Mouse (Mus musculus) c-Kit-positive CD71-positive TER-119-negative erythroid progenitor cells, embryonic 14.5 days (primary cell): ENCODE data around the gene Actn2.

Experiments used
- DNase-seq: peaks from one replicate; pipeline ENCODE4 v3.0.0-alpha.2; 2013; ENCODE audit warnings: low read depth

The Actn2 gene

GRCm38 (mm10) chr13:12340183-12340975 is at the start of gene Actn2:
Gene Actn2, minus strand, starts transcription at chr13:12340760.
- DNase-seq, result peak; percentile 11

GRCm38 (mm10) chr13:12386286-12386685 is 45.7 kb upstream of the Actn2 start:
- DNase-seq, result peak; percentile 22

- no peak for DNase-seq
Observed at GRCm38 (mm10) chr13:12384796-12385195, 44.2 kb upstream of the Actn2 start.

GRCm38 (mm10) chr13:12376778-12377177 is 36.2 kb upstream of the Actn2 start:
- no peak for DNase-seq

- DNase-seq, result no peak
Observed at GRCm38 (mm10) chr13:12372755-12373154, 32.2 kb upstream of the Actn2 start.

GRCm38 (mm10) chr13:12369930-12370329 is 29.4 kb upstream of the Actn2 start:
- DNase-seq, result no peak

DNA sequence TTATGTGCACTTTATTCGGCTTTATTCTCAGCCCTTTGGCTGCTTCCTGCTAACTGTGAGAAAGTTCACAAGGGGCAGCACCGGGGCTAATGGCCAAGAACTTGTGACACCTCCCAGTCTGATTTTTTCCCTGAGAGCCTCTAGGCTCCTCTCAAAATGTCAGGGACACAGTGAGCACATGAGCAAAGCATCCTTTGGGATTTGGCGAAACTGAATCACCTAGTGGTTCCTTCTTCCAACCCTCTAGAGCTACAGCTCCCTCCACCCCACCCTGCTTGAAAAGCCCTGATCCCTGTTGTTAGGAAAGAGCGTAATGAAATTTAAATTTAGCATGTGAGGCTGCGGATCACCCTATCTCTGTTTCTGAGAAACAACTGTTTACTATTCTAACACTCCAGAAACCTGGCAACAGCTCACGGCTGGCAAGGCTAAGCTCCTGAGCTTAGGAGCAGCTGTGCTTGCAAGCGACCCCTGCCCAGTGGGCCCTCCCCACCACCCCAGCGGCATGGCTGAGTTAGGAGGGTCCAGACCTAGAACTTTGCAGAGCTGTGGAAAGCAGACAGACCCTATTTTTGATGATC is 28.6 kb upstream of the Actn2 start:
- no peak for DNase-seq

DNA sequence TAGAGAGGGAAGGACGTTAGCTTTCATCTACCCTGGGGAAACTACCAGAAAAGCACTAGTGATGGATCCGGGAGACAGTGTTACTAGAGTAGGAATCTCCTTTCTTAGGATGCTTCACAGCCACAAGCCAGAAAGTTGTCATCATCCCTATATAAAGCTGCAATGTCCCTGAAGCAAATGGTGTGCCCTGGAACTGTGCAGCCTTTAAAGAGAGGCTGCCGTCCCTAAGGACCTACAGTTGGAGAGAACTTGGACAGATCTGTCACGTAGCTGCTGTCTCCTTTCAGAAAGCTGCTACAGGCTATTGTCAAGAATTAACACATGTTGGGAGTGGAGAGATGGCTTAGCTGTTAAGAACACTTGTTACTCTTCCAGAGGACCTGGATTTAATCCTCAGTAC is 20.9 kb upstream of the Actn2 start:
- no peak for DNase-seq

- no peak for DNase-seq
Observed at GRCm38 (mm10) chr13:12357554-12357953, 17.0 kb upstream of the Actn2 start.

DNA sequence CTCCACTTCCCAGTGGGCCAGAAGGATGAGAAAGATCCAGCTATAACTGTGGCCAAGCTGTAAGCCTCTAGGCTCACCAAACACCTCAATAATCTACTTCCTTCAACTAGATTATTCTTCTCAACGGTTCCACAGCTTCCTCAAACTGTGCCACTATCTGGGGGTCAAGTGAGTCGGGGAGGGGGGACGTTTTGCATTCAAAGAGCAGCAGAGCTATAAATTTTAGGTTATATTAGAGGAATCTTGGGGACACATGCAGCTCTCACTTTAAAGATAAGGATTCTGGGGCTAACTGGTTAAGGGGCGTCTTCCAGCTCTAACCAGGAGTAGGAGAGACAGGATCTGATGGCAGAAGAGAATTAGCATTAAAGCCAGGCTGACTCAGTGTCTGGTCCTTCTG is 15.6 kb upstream of the Actn2 start:
- no peak for DNase-seq

GRCm38 (mm10) chr13:12349197-12349824 is 8.8 kb upstream of the Actn2 start:
- no peak for DNase-seq

DNA sequence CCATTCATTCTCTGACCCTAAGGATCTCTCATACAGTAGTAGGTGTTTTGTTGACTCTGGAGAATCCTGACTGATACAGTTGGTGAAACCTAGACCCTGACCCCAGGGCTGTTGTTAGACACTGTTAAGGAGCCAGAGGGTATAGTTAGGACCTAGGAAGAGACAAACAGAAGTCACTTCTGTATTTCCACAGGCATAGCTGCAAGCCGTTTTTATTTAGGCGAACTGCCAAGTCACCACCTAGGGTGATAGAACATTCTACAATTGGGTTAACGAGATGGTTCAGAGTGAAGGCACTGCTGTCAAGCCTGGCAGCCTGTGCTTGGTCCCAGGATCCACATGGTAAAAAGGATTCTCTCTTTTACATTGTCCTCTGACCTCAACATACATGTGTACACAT is 6.3 kb upstream of the Actn2 start:
- DNase-seq, result no peak

DNA sequence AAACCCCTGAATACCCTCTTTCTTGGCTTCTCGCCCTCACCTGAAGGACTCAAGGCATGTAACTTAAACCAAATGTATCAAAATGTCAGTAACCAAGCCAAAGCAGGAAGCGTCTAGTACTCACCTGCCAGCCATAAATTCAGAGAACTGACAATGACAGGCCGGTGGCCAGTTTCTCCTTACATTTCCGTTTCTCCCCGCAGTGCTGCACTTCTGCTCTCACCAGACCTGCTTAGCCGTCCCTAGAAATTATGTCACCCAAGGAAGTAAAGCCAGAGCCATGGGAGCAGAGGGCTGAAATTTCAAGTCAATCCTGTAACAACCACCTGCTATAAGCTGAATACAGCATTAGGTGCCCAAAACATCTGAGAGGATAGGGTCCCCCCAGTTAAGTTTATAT is 887 bp upstream of the Actn2 start:
- no peak for DNase-seq

DNA sequence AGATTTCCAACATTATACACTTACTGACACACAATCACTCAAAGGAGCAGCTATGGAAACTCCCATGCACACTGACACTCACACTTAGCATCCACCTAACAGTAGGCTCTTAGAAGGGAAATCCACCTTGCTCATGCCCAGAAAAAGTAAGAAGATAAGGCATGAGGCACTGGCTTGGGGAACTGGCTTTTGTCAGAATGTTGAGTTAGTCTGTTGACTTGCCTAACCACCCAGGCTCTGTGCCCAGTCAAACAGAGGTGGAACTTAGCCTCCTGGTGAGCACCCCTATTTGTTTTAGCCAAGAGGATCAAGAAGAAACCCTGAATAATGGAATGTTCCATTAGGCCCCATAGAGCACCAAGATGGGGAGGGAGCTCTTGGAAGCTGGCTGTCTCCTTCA is 1.1 kb downstream of the Actn2 start:
- no peak for DNase-seq

- DNase-seq, result no peak
Observed at GRCm38 (mm10) chr13:12337752-12338151, 2.8 kb downstream of the Actn2 start.

- DNase-seq, result no peak
Observed at GRCm38 (mm10) chr13:12334016-12334415, 6.5 kb downstream of the Actn2 start.

DNA sequence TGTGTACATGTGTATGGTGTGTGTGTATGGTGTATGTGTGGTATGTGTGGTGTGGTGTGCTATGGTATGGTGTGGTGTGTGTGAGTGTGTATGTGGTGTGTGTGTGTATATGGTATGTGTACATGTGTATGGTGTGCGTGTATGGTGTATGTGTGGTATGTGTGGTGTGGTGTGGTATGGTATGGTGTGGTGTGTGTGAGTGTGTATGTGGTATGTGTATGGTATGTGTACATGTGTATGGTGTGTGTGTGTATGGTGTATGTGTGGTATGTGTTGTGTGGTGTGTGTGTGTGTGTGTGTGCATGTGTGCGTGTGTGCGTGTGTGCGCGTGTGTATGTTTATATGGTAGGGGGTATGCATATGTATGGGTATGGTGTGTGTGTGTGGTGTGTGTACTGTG is 9.0 kb downstream of the Actn2 start:
- no peak for DNase-seq

DNA sequence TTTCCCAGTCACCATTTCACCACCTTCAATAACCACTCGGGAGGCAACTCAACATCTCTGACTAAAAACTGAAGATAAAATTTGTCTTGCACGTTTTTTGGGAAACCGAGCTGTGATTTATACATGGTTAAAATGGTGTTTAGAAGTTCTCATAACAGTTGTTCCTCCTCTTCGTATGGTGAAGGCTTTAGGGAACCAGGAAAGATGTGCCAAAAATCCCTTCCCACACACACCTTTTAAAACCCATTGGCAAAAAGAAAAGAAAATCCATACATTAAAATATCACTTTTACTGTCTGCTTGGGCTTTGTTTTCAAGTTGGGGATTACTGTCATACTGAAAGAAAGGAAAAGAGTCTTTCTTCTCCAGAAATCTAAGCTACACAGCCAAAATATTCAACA is 12.2 kb downstream of the Actn2 start:
- no peak for DNase-seq

DNA sequence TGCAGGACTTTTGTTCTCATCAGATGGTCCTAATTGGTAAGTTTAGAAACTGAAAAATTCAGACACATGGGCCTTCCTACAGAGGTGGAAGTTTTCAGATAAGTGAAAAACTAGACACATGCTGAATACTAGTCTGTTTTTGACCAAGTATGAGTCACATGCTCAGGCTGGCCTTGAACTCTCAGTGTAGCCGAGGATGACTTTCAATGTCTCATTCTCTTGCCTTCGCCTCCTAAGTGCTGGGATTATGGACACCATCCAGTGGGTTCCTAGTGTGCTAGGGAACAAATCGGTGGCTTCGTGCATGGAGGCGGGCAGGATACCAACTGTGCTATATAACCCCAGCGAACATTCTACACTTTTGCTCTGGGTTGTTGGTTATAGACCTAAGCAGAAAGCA is 13.0 kb downstream of the Actn2 start:
- DNase-seq, result no peak

DNA sequence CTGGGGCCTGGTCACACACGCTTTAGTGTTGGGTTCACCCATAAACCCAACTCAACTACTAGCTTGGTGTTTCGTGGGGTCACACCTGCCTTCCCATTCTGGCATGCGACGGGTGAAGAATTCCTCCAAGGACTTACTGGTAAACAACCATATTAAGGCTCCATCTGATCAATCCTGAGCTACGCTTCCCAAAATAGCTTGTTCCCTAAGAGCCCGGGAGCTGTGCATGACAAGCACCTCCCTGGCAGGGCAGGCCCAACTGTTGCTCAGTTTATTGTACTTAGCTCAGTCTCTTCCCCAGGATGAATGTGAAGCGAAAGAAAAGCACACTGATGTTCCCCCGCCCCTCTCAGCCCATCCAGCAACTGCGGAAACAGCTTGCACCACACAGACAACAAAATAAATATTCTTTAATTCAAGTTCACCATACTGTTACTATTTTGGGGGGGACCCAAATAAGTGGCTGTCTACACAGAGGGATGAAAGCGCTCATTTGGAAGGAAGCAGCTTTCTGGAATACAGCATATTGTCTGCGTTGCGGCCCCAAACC is 17.4 kb downstream of the Actn2 start:
- DNase-seq, result no peak

DNA sequence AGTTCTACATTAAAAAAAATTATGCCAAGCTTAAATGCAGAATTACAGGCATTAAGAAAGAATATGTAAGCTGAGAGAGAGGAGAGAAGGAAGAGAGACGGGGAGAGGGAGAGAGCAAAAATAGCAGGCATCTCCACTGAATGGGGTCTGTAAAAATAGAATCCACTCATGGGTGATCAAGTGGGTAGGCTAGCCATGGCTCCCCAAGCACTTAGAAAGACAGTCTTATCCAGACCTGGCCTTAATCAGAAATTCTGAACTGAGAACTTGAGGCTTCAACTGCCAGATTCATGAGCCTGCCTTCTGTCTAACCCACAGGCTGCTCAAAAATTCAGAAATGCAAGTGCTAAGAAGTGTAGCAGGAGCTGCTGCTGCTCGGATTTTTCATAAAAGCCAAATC is 20.4 kb downstream of the Actn2 start:
- DNase-seq, result no peak

DNA sequence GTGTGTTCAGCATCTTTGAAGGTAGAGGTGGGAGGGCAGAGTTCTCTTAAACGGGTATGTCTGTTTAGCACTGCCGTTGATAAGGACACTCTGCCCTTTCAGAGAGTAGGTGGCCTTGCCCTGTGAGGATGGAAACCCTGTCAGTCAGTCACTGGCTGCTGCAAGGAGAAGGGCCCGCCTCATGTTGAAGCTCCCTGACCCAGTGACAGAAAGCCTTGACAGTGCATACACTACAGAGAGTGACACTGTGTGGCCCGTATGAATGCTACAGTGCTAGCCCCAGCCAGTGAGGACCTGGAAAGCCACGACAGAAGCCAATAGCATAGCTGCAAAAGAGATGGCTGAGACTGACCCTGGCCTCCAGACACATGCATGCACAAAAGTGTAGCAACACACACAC is 22.5 kb downstream of the Actn2 start:
- DNase-seq, result no peak

DNA sequence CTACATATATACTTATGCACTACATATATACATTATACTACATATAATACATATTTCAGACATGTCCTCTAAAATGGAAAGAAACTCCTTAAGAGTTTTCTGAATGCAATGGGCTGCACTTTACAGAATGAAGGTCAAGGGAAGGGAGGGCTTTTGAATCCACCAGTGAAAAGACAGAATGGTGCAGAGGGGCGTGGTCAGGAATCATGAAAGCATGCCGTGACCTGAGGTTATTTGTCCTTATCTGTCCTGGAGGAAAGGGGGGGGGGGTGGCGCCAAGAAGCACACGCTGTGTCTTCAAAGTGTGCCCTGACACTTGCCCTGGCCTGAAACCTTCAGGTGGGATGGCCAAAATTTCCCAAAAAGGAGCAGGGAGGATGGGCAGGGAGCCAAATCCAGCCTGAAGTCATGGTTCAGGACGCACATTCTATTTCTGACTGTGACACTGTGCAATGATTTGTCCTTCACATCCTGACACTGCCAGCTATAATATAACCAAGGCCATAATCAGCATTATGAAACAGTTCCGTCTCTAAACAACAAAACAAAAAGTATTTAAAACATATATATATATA is 23.3 kb downstream of the Actn2 start:
- no peak for DNase-seq
